Mouse (Mus musculus) spleen, postnatal 36 days (tissue): ENCODE results near the gene Cyp27a1.

Source experiments
- DNase-seq, 2 experiments: peaks; one replicate each; pipeline ENCODE4 v3.0.0; 2022; ENCODE audit warnings: low spot score in 2 of 2, mixed read lengths in 1 of 2

Cyp27a1 gene

DNA sequence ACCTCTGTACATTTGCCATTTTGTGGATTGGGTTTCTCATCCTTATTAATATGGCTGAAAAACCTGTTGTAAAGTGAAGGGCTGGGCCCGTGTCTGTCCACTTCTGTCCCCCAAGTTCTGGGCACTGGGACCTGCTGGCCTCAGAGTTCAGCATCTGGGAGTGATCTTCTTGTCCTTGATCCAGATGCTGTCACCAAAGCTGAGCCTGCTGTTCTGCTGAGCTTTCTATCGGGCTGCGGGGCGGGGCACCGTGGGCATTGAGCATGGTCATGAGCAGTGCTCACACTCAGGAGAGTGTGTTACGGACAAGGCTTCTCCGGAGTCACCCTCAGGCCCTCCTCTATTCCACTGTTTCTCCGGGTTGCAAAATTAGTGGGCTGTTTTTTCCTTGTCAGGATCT is 4.7 kb downstream of the Cyp27a1 start:
- DNase-seq, result no peak

- DNase-seq, result no peak
Measured at GRCm38 (mm10) chr1:74719281-74719680, 5.9 kb downstream of the Cyp27a1 start.

- DNase-seq, result no peak
Measured at GRCm38 (mm10) chr1:74721657-74722056, 8.3 kb downstream of the Cyp27a1 start.

- DNase-seq, result no peak
Measured at GRCm38 (mm10) chr1:74723748-74724147, 10.4 kb downstream of the Cyp27a1 start.

- no peak for DNase-seq
Measured at GRCm38 (mm10) chr1:74726114-74726513, 12.7 kb downstream of the Cyp27a1 start.

DNA sequence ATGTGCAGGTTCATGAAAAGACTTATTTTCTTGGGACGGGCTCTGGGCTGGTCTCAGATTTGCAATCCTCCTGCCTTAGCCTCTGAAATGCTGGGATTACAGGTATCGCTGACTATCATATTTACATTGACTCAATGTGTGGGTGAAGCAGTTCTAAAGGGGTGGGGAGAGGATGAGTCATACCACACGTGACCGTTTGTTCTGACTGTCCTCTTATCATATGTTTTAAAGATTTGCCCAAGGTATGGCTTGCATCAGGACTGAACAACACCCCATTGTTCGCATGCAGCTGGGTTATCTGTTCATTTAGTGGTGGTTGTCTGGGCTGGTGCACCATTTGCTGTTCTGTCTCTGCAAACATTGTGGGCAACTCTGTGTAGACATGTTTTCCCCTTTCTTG is 13.3 kb downstream of the Cyp27a1 start:
- DNase-seq, result no peak

- no peak for DNase-seq
Measured at GRCm38 (mm10) chr1:74728446-74728845, 15.1 kb downstream of the Cyp27a1 start.

GRCm38 (mm10) chr1:74736977-74737376 is 23.6 kb downstream of the Cyp27a1 start:
- no peak for DNase-seq

DNA sequence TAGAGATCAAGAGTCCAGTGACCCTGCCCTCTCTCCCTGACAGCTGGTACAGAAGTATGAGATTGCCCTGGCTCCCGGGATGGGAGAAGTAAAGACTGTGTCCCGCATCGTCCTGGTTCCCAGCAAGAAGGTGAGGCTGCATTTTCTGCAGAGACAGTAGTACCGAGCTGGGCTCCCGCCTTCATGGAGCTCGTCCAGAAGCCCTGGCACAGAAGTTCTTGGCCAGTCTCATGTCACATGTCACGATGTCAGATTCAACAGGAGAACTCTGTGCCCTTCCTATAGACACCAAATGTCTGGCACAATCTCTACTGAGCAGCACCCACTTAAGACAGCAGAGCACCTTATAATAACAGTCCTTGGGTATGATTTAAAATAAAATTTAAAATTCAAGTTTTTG is 24.1 kb downstream of the Cyp27a1 start:
- no peak for DNase-seq

- no peak for DNase-seq
Measured at GRCm38 (mm10) chr1:74740846-74741245, 27.5 kb downstream of the Cyp27a1 start.

DNA sequence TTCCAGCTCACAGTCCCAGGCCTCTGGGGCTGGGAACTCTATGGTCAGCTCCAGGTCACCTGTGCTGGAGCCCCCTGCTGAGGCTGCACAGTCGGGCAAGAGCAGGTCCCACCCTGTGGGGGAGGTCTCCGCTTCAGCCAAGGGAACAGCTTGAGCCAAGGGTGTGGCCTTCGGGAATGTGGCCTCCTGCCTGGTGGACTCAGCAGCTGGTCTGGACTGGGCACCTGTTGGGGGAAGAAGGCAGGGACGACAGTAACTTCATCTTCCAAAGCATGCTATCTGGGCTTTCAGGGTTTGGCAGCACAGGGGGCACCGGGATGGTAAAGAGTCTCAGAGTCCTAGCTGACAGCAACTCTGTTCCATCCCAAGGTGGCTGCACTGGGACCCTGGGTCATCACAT is 34.0 kb downstream of the Cyp27a1 start:
- no peak for DNase-seq

DNA sequence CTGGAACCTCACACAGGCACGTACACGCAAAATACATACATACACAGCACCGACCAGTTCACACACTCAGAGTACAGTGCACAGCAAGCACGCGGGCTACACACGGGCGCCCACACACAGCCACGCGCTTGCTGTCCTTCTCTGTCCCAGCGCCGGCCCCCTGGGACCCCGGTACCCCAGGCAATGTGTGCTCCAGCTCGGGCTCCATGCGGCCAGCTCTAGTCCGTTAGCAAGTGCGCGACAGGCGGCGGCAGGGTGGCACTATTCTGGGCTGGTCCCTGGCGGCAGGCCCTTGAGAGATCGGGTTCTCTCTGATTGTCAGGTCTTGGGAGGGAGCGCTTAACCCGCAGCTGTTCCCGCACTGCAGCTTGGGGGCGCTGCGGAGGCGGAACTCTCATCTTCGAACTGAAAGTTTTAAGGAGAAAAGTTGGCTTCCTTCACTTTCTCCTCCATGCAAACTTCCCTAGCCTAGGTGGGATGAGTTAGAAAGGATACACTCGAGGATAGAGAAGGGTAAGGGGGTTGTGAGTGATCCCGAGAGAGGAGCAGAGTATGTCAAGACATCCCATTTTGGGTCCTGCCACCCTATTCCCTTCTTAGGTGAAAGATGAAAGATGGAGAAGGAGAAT is 35.4 kb downstream of the Cyp27a1 start, which contains the start of gene Prkag3:
Gene Prkag3 (minus strand): TSS at position 579 of the 629 bp plus-strand sequence.
- peak; percentile 44 to 53 for DNase-seq

DNA sequence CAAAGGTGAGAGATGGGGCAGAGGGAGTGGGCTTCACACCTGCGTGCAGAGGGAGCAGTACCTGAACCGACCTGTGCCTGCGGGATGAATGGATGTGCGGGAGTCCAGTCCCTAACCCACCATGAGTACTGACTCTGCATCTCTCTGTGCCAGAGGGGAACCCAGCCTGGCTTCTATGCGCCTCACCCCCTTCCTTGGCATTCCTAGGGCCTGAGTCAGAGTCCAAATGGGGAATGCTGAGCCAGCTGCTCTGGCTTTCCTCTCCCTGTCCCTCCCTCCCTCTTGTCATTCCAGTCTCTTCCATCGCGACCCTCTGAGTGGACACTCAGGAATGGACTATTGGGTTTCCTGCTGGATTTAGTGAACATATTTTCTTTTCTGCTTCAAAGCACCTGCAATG is 35.9 kb downstream of the Cyp27a1 start:
- DNase-seq, result no peak

DNA sequence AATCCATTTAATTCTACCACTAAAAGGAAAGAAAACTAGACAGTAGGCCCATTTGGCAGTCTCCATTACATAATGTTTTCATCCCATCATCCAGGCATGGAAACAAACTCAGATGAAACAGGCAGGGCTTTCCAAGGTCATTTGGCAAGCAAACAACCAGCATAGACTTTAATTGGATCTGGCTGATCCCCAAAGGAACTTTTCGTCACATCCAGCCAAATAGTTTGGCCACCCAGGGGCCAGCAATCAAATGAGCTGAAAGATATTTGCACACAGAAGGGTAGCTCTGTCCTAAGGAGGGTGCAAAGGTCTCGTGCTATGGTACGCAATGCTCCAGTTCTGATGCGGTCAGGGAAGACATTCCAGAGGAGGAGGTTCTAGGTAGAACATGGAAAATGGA is 37.3 kb downstream of the Cyp27a1 start:
- DNase-seq, result no peak

GRCm38 (mm10) chr1:74752150-74752549 is 38.8 kb downstream of the Cyp27a1 start:
- DNase-seq, result no peak

DNA sequence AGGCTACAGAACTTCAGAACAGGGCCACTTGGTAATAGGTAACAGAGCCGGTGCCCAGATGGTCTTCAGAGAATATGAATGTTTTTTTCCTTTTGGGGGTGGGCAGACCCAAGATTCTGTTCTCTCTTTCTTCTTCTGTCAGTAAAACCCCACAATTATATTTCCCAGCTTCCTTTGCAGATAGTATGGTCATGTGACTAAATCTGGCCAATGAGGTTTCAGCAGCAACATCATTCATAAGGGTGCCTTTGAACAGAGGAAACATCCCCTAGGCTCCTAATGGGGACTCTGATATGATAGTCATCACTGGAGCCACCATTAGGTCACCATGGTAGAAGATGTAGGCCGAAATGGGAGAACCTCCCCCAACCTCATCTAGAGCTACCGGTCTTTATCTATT is 39.5 kb downstream of the Cyp27a1 start:
- no peak for DNase-seq

GRCm38 (mm10) chr1:74753266-74753974 is 40.0 kb downstream of the Cyp27a1 start:
- peak in 1 of 2 experiments; percentile 13 for DNase-seq

- peak; percentile 22 to 38 for DNase-seq
Measured at GRCm38 (mm10) chr1:74754175-74754785, 40.9 kb downstream of the Cyp27a1 start.

DNA sequence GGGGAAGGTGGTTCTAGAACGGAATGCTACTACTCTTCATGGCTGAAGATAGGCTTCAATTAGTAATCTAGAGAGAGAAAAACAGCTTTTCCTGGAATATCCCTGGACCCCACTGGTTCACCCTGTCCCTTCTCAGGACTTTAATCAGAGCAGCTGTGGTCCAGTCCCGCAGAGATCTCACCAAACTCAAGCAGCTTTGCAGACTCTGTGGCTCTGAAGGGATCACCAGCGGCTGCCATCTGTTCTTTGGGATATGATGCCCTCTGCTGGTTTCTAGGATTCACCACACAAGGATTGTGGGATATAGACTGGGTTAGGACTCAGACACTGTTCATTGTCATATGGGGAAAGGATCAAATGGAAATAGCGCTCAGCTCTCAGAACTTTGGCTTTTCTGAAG is 46.4 kb downstream of the Cyp27a1 start:
- no peak for DNase-seq

GRCm38 (mm10) chr1:74763081-74763480 is 49.7 kb downstream of the Cyp27a1 start:
- DNase-seq, result peak; percentile 58 to 73

DNA sequence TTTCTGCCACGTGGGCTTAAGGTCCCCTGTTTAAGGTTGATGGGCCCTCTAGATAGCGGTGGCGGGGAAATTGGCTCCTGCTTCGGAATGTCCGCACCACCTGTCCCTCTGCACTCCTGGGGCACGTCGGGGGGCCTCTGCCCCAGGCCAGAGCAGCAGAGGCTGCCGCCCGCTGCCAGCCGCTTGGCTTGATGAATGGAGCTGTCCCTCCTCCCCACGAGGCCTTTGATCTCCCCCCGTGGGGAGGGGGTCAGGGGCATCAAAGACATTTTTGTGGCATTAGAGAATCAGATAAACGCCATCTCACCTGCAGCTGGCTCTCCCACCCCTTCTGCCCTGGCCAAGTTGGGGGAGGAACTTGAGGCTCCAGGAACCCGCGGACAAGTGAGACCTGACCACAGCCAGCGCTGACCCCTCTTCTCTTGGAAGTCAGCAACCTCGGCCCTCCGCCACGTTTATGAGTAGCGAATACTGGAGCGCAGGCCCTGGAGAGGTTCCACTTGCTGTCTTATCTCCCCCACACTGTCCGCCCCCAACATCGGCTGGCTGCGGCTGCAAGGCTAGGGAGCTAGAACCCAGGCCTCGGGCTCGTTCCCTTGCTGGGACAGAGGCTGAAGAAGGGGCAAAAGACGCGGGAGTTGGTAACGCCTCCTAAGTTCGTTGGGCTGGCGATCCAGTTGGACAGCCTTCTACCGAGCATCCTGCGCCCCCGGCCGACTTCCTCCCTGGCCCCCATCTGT is 57.5 kb downstream of the Cyp27a1 start:
- no peak for DNase-seq

DNA sequence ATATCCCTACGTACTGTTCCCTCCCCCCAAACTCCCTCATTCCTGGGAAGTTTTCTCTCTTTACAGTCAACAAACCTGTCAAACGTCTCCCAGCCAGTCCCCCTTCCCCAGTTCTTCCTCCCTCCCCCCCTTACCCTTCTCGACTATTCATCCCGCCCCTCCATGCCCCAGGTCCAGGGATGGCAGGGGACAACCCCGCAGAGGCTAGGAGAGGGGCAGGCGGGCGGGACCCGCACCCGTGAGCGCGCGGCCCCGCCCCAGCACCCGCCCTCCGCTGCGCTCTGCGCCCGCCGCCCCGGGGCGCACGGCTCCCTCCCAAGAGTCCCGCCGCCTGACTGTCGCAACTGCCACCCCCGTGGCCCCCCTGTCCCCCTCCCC is 58.1 kb downstream of the Cyp27a1 start:
- DNase-seq, result no peak

- DNase-seq, result no peak
Measured at GRCm38 (mm10) chr1:74771845-74771930, 58.3 kb downstream of the Cyp27a1 start, which contains the start of gene Wnt6. TSS of gene Wnt6 (plus strand) at chr1:74771892.
